Mouse (Mus musculus) small intestine, adult 2 months (tissue): ENCODE data around the gene Timm17a. TPM values are rescaled to one million over a fixed set of nuclear protein-coding genes. Genes with fewer than 3 reads are reported as not detected.

ENCODE experiments used
- H3K27ac ChIP-seq: fragments of 200-500 bp; 2 replicates; pipeline ENCODE4 v1.5.1; 2012; ENCODE audit warnings: low read depth, low read length, control low read depth, inconsistent platforms; ENCODE audit not compliant: insufficient read depth
- H3K27me3 ChIP-seq: fragments of 200-500 bp; 2 replicates; pipeline ENCODE4 v1.6.1; 2012; ENCODE audit warnings: mild to moderate bottlenecking, moderate library complexity, low read length, inconsistent platforms; ENCODE audit not compliant: control insufficient read depth, insufficient read depth
- H3K36me3 ChIP-seq: fragments of 200-500 bp; 2 replicates; pipeline ENCODE4 v1.6.1; 2012; ENCODE audit warnings: mild to moderate bottlenecking, low read length, control low read depth, inconsistent platforms; ENCODE audit not compliant: control insufficient read depth, insufficient read depth
- H3K4me1 ChIP-seq: fragments of 200-500 bp; 2 replicates; pipeline ENCODE4 v1.6.1; 2012; ENCODE audit warnings: low read length, inconsistent platforms, mixed read lengths; ENCODE audit not compliant: control insufficient read depth, insufficient read depth, insufficient read length
- H3K4me3 ChIP-seq: fragments of 200-500 bp; 2 replicates; pipeline ENCODE4 v1.5.1; 2012; ENCODE audit warnings: low read depth, mild to moderate bottlenecking, control low read depth, inconsistent platforms, low read length, moderate library complexity
- CTCF ChIP-seq: fragments of 200-500 bp; IDR thresholded peaks from 2 replicates; pipeline ENCODE4 v1.5.1; 2012; ENCODE audit warnings: low read depth, mild to moderate bottlenecking, control low read depth, inconsistent platforms, low read length, moderate library complexity, mixed read lengths; ENCODE audit not compliant: insufficient replicate concordance, insufficient read length; ENCODE audit errors: extremely low read depth
- POLR2A ChIP-seq: fragments of 200-500 bp; IDR thresholded peaks from 2 replicates; pipeline ENCODE4 v1.6.1; 2012; ENCODE audit warnings: low read depth, mild to moderate bottlenecking, control low read depth, inconsistent platforms, low read length, moderate library complexity
- WGBS: fragments of 180-500 bp; shearing (Covaris S2); methylation state at CpG from one replicate; pipeline ENCODE4 v1.1.7; 2018; 5-methylcytosine and 5-hydroxymethylcytosine counted together
- polyA plus RNA-seq: library from polyadenylated mRNA; depleted of rRNA; stranded (reverse); fragments of >200 nt; gene quantifications from 2 replicates; pipeline ENCODE4 v1.2.3, GENCODE M21; 2012

Timm17a gene
- polyA plus RNA-seq, 1 experiment, result 24.1 TPM

DNA sequence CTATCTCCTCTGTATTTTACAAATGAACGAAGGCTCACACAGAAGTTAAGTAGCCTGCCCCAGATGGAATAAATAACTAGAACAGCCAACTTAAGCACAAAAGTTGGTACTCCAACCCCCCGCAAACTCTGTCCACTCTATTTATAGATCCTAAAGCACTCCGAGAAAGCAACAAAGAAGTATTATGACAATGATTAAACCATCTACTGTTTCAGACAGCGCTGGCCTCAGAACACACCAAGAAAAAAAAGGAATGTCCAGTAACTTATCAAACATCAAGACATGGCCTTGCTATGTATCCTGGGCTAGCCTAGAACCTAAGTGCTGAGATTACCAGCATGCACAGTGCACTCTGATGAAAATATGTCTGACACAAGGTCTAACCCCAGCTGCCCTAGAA lies 1.4 kb downstream of the Timm17a start:
- no peak overlapping the region for H3K27ac ChIP-seq
- H3K36me3 ChIP-seq, result peaks cover 21% of the 10 kb centered on the region
- no peak for TF ChIP-seq POLR2A
- TF ChIP-seq CTCF, result no peak
- peaks cover 5% of the 10 kb centered on the region for H3K4me1 ChIP-seq
- no peaks in the 10 kb centered on the region for H3K27me3 ChIP-seq
- H3K4me3 ChIP-seq, result no peak overlapping the region
- 64% methylated on average over 4 of the region's 4 CpGs for WGBS

DNA sequence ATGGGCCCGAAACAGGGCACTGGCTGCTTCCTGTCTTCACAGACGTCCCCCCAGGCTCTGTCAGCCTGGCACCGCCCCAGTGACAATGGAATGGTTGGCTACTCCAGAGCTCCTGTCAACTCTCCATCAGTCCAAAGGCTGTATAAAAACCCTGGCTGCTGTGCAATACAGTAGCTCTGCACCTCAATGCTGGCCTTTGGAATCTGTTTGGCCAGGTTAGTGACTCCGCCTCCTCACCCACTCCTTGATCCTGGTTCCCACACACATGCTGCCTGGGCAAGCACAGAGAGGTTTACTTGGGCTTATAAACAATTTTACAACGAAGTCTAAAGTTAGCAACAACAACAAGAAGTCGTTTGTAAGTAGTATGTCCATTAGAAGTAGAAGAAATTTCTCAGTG lies 2.2 kb downstream of the Timm17a start:
- Histone ChIP-seq H3K27ac (no peak overlapping the region), H3K4me1 (peaks cover 5% of the 10 kb centered on the region), H3K4me3 (no peak overlapping the region), H3K27me3 (no peaks in the 10 kb centered on the region), H3K36me3 (peaks cover 25% of the 10 kb centered on the region)
- WGBS, result 38% methylated on average over 6 of the region's 6 CpGs
- TF ChIP-seq CTCF (no peak), POLR2A (no peak)

DNA sequence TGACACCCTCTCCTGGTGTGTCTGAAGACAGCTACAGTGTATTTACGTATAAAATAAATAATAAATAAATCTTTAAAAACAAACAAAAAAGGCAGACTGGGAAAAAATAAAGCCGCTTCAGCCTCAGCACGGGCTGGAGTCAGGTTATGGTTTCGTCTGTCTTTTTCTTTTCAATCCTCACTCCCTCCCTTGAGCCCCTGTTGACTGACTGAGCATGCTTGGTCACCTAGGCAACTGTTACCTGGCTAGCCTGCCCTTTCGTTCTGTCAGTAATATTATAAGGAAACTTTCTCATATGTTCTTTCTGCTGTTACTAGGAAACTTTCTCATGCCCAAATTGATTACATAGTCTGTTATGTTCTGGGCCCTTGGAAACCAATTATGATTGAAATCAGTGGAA lies 22.7 kb downstream of the Timm17a start:
- H3K36me3 ChIP-seq, result peaks cover 4% of the 10 kb centered on the region; the same call in 1 of the 2 replicates
- 82% methylated on average over 5 of the region's 5 CpGs for WGBS

DNA sequence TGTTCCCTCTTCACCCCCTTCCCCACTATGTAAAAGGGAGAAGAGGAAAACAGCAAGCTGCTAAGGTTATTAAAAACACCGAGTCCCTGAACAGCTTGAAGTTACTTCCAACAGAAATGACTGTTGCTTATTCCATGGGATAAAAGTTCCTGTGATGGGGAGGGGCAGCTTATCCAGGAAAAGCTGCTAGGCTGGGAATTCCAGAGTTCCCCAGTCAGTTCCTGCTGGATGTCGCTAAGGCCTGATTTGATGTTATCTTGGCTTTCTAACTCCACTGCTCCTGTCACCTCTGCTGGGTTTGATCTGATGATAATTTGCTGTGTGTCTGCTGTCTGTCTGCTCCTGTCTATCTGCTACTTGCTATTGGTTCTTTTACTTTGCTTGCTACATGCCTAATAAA lies 27.3 kb downstream of the Timm17a start:
- Histone ChIP-seq H3K4me1 (peaks cover 13% of the 10 kb centered on the region; the same call in 1 of the 2 replicates), H3K27ac (no peak overlapping the region), H3K4me3 (no peak overlapping the region), H3K36me3 (no peaks in the 10 kb centered on the region), H3K27me3 (no peaks in the 10 kb centered on the region)
- WGBS, result 62% methylated on average over 2 of the region's 2 CpGs
- TF ChIP-seq POLR2A, result no peak

More for the DNA sequence above, 22.7 kb downstream of the Timm17a start:
- TF ChIP-seq CTCF (no peak), POLR2A (no peak)
- Histone ChIP-seq H3K27me3 (no peaks in the 10 kb centered on the region), H3K4me1 (peaks cover 11% of the 10 kb centered on the region; the same call in 1 of the 2 replicates), H3K27ac (no peak overlapping the region), H3K4me3 (no peak overlapping the region)

DNA sequence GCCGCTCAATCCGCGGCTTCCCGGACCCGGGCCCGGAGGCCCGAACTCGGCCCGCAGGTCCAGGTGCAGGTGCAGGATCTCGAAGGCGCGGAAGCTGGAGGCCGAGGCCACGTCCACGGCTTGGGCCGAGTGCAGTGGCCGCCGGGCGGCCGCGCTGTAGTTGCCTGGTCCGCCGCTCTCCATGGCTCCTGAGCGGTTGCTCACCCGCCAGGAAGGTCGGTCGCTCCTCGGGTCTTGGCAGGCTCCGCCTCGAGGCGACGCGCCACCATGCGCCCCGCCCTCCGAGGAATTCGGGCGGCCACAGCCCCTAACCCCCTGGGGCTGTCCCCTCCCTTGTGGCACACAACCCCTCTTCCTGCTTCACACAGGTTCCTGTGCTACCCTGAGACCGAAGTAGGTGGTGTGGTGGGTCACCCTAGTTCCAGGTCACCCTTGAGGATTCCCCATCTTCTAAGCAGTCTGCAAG lies 29.7 kb downstream of the Timm17a start, which contains the start of gene Rnpep:
Gene Rnpep (minus strand): TSS at position 259 of the 466 bp plus-strand sequence.
- TF ChIP-seq CTCF, result no peak
- TF ChIP-seq POLR2A, result peak; percentile 84; the same call in 1 of the 2 replicates
- H3K4me1 ChIP-seq, result peaks cover 13% of the 10 kb centered on the region; the same call in 1 of the 2 replicates
- under 1% methylated on average over 39 of the region's 39 CpGs for WGBS
- H3K27ac ChIP-seq, result peak within 1 kb of the TSS; percentile 95
- peak within 1 kb of the TSS; percentile 77 for H3K4me3 ChIP-seq
- H3K36me3 ChIP-seq, result peaks cover 8% of the 10 kb centered on the region
- no peaks in the 10 kb centered on the region for H3K27me3 ChIP-seq

DNA sequence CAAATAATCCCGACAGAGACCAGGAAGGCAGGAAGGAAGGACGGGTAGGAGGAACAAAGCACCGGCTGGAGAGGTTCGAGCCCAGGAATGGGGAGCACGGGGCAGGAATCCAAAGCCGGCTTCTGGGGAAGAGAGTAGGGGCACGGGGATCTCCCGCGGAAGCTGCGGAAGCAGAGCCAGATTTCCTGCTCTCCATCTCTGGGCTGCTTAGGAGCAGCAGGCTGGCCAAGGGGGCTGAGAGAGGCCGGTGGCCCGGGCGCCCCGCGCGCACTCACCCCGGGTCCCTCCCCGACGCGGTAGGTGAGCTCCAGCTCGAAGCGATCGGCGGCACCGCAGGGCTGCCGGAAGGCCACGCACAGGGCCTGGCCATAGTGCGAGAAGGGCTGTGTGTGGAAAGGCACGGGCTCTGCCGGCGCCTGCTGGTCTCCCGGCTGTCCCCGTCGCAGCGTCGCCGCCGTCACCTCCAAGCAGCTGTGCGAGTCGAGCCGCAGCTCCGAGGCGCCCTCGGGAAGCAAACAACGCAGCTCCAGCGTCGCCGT lies 30.2 kb downstream of the Timm17a start:
- peaks cover 13% of the 10 kb centered on the region; the same call in 1 of the 2 replicates for H3K4me1 ChIP-seq
- peak overlapping the region; percentile 77 for H3K4me3 ChIP-seq
- H3K27me3 ChIP-seq, result no peaks in the 10 kb centered on the region
- peak overlapping the region; percentile 95 for H3K27ac ChIP-seq
- WGBS, result 1% methylated on average over 48 of the region's 48 CpGs
- TF ChIP-seq CTCF (no peak), POLR2A (no peak)
- peaks cover 13% of the 10 kb centered on the region for H3K36me3 ChIP-seq

GRCm38 (mm10) chr1:135282536-135283286 lies 30.9 kb downstream of the Timm17a start:
- TF ChIP-seq POLR2A, result no peak
- TF ChIP-seq CTCF, result no peak
- H3K36me3 ChIP-seq, result peaks cover 18% of the 10 kb centered on the region
- peak overlapping the region; percentile 77 for H3K4me3 ChIP-seq
- H3K4me1 ChIP-seq, result peaks cover 10% of the 10 kb centered on the region; the same call in 1 of the 2 replicates
- no peaks in the 10 kb centered on the region for H3K27me3 ChIP-seq
- WGBS, result 1% methylated on average over 13 of the region's 13 CpGs
- H3K27ac ChIP-seq, result peak overlapping the region; percentile 95
